Mouse (Mus musculus) A20 (cell line): ENCODE results near the gene Slco3a1.

Experiments
- DNase-seq: peaks from one replicate; pipeline ENCODE4 v3.0.0-alpha.2; 2011; ENCODE audit warnings: low read depth, low spot score

Slco3a1 gene

DNA sequence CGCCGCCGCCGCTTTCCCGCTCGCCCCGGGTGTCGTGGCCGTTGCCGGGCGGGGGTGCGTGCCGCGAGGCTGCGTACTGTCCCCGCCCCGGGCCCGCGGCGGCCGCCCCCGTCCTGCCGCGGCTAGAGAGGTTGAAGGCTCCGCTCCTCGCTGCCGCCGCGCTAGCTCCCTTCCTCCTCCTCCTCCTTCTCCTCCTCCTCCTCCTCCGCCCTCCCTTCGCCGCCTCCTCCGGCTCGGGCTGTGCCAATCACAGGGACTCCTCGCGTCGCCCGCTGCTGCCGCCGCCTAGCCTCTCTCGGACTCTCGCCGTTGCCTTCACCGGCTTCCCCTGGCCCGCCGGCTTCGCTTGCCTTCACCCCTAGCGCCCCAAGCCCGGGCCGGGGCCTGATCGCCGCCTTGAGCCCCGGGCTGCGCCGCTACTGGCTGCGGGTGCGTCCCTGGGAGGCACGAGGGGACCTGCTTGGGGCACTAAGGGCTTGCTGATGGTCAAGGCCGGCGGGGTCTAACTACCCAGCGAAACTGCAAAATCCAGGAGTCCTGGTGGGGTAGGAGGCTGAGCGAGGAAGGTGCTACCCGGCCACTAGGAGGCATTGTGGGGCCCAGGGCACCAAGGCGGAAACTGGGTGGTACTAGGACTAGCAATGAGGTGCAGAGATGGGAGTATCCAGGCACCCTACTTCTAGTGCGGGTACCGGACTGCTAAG, at the start of gene Slco3a1:
TSS of gene Slco3a1 (minus strand) at position 173 of the 704 bp plus-strand sequence.
- no peak for DNase-seq

- DNase-seq, result no peak
Observed at GRCm38 (mm10) chr7:74600996-74601395, 46.4 kb upstream of the Slco3a1 start.

DNA sequence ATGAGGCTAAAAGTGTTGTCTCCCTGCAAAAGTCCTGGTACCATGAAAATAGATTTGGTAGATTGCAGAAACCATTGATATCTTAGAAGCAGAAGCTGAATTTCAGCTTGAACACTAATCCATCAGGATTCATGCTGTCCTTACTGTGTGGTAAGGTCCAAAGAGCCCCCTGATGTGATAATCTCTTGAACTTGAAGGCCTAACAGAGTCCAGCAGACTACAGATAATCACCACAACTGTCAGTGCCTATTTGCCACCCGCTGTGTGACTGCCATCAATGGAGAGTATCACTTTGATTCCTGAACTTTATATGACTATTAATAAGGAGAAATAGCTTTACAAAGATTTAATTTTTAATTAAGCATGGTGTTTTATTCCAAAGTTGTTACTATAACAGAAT, 24.8 kb upstream of the Slco3a1 start:
- DNase-seq, result no peak

DNA sequence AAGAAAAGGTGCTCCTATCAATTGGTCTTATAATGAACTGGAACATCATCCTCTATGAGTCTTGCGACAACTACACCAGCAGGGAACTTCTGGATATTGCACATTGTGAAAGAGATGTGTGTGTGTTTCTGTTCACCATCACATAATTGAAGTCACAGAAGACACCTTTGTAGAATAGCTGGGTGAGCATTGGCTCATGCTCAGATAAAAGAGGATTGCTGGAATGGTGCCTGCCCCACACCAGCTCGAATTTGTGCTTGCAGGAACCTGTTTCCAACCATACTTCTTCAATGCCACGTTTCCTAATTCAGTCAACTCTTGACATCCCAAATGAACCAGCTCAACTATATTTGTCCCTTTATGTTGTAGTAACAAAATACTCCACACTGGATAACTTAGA, 21.1 kb upstream of the Slco3a1 start:
- DNase-seq, result no peak

GRCm38 (mm10) chr7:74555416-74555815, 836 bp upstream of the Slco3a1 start:
- no peak for DNase-seq

GRCm38 (mm10) chr7:74554041-74554561, 479 bp downstream of the Slco3a1 start:
- no peak for DNase-seq

DNA sequence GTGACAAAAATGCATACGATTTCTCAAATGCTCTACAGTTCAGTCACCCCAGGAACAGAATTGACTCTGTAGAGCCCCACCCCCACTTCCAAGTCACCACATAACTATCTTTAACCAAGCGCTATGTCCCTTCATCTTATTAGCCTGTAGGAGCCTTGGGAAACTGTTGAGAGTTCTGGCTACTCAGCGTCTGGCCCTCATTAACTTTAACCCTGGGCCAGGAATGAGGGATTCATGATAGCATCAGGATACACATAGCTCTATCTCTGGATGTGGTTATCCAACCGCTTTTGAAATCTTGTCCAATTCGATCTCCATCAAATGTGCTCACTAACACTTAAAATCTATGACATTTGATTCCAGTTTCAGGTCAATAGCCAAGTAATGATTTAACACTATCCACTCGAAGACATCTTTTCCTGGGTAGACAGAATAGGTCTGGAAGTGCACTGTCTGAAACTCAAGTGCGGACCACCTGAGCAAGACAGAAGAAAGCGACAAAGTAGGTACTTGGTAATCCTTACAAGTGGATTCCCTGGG, 1.4 kb downstream of the Slco3a1 start:
- no peak for DNase-seq

DNA sequence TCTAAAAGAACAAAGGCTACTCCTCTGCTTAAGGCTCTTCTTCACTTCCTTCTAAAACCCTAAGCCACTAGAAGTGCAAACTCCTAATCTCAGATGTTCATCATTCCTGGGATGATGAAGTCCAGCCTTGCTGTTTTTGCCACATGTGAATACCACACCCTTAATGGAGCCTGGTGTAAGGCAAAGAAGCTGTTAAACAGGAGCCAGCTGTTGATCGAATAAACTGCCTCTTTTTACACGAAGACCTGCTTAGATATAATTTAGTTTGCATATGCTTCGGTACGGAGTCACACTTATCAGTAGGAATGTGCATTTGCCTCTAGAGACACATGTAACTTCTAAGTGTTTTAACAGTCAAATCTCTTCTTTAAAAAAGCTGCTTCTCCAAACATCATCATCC, 2.0 kb downstream of the Slco3a1 start:
- DNase-seq, result no peak

- no peak for DNase-seq
Observed at GRCm38 (mm10) chr7:74552000-74552358, 2.6 kb downstream of the Slco3a1 start.

DNA sequence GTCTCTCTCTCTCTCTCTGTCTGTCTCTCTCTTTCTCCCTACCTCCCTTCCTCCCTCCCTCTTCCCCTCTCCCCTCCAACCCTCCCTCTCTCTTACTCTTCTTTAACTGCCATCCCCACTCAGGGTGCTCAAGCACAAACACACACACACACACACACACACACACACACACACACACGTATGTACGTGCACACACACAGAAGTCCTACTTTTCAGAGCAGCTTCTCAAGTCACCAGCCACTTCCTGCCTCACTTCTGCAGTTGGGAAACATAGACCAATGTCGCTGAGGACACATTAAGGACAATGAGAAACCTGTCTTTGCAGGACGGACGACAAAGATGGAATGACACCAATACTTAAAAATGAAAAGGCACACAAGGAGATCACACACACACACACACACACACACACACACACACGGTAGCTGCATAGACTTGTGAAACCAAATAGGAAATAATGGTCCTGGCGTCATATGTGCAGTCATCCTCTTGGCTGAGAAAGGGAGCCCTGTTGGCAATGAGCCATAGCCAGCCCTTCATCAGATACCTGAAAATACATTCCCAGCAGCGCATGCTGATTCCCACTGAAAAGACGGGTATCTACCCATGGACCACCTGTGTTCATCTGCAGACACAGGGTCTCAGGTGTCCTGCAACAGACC, 3.1 kb downstream of the Slco3a1 start:
- no peak for DNase-seq

GRCm38 (mm10) chr7:74549686-74550085, 4.9 kb downstream of the Slco3a1 start:
- no peak for DNase-seq

DNA sequence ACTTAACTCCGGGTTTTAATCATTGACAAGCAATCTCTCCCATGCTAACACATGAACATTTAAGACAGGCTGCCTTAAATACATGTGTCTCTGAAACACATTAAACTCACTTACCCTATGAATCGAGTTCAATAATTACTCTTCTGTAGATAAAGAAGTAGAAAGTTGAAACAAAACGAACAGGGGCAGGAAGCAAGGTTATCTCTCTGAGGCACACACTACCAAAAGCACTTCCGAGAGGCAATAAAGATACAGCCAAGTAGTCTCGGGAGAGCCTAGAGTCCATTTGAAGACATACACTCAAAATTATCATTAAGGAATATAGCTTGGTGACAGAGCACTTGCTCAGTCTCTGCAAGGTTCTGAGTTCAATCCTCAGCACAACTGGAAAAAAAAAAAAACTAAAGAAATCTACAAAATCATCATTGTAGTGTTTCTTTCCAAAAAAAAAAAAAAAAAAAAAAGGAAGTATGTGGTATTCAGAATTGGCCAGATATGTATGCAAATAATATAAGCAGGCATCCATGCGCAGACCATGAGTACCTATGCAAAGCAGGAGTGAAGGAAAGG, 5.5 kb downstream of the Slco3a1 start:
- no peak for DNase-seq

DNA sequence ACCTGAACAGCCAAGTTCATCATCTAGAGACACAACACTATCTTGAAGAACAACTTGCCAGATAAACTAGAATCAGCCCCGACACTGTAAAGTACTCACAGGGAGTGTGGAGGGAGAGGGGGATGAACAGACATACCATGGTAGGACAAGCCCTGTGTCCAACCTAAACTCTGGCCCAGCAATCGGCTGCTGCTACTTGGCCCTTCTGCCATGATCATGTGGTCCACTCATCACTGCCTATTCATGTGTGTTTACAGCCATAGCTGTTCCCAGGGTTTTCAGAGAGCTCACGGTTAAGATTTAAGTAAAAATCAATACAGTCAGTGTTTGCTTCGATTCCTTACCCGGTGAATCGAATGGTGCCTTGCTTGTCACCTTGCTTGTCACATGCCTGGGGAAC, 7.9 kb downstream of the Slco3a1 start:
- DNase-seq, result no peak

- no peak for DNase-seq
Observed at GRCm38 (mm10) chr7:74545498-74545990, 9.0 kb downstream of the Slco3a1 start.

GRCm38 (mm10) chr7:74544306-74544705, 10.3 kb downstream of the Slco3a1 start:
- DNase-seq, result no peak

- no peak for DNase-seq
Observed at GRCm38 (mm10) chr7:74541958-74542357, 12.6 kb downstream of the Slco3a1 start.

DNA sequence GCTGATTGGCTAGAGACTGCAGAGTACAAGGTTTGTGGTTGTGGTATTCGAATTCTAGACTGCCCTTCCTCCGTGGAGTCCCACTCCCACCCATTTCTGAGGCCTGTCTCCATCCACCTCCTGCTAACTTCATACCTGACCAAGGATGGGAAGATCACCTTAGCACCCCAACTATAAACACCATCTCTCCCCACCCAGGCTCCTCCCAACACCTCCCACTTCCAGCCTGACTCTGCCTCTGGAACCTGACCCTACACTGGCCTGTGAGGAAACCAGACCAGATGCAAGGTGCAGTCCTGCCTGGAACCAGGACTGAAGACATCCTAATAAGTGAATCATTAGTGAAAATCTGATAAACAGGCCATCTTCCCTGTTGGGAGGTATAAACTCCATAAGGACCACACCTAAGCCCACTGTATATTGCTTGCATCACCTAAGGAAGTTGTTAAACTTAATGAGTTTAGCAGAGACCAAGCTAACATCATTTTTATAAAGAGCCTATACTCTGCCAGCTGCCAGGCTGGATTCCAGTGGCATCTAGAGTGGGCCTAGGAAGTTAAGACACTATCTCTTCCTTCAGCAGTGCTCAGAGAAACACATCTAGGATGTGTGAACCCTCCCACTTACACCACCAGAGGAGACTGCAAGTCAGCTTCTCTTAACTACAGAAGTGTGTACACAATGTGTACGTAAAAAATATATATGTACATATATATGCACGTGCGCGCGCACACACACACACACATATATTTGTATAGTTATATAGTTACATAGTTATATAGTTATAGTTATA, 13.5 kb downstream of the Slco3a1 start:
- DNase-seq, result no peak

GRCm38 (mm10) chr7:74536186-74536585, 18.4 kb downstream of the Slco3a1 start:
- DNase-seq, result no peak

GRCm38 (mm10) chr7:74531468-74532097, 23.0 kb downstream of the Slco3a1 start:
- no peak for DNase-seq

- no peak for DNase-seq
Observed at GRCm38 (mm10) chr7:74529877-74530276, 24.7 kb downstream of the Slco3a1 start.

DNA sequence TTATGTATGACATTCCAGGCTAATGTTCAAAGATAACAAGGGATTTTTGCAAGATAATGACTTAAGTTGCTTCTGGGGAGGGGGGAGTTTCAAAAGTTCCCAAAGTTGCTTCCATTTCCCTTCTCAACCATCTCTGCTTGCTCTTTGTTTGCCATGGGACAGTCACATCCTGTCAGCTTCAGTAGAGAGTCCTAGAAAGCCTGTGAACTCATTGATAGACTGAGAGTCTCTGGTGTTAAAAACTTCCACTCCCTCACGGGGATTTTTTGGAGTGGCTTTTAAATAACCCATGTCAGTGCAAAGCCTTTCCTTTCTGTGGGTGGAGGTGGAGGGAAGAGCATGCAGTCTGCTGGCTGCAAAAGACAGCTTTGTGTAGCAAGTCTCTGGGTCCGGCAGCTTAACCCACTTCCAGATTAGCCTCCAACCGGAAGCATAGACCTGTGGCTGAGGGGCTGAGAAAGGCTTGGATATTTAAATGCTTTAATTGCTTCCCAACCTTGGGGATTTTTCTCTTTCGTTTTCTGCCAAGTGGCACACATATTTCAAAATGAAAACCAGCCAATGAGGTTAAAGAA, 25.3 kb downstream of the Slco3a1 start:
- no peak for DNase-seq
